Mouse (Mus musculus) C2C12 (cell line): ENCODE results near the gene Arid3b.

Experiments
- CTCF ChIP-seq: IDR thresholded peaks from one replicate; pipeline ENCODE4 v1.5.1; 2011; ENCODE audit not compliant: control insufficient read depth, insufficient read depth, insufficient read length
- MAX ChIP-seq: IDR thresholded peaks from one replicate; pipeline ENCODE4 v1.6.1; 2011; ENCODE audit warnings: mild to moderate bottlenecking, control low read depth
- MYOD1 ChIP-seq: IDR thresholded peaks from one replicate; pipeline ENCODE4 v1.6.1; 2011; ENCODE audit warnings: low read depth; ENCODE audit not compliant: control insufficient read depth, insufficient read length
- MYOG ChIP-seq: IDR thresholded peaks from one replicate; pipeline ENCODE4 v1.6.1; 2011; ENCODE audit not compliant: control insufficient read depth, insufficient read length; ENCODE audit errors: extremely low read depth
- USF1 ChIP-seq: IDR thresholded peaks from one replicate; pipeline ENCODE4 v1.6.1; 2011; ENCODE audit warnings: low read depth, mild to moderate bottlenecking, control low read depth, moderate library complexity

- no peak for TF ChIP-seq CTCF
- no peak for TF ChIP-seq MYOG
- no peak for TF ChIP-seq USF1
- no peak for TF ChIP-seq MAX
- TF ChIP-seq MYOD1, result no peak
Measured at GRCm38 (mm10) chr9:57766431-57766830, 70.2 kb downstream of the Arid3b start.
